Mouse (Mus musculus) midbrain, embryonic 15.5 days (tissue): ENCODE data around the gene Cdkal1. TPM values are rescaled to one million over a fixed set of nuclear protein-coding genes. Genes with fewer than 3 reads are reported as not detected.

Experiments used
- ATAC-seq: fragments of 200-750 bp; cut with Nextera tagmentation; replicated peaks from 2 replicates; pipeline ENCODE4 v1.8.0; 2017; ENCODE audit warnings: moderate TSS enrichment
- H3K27ac ChIP-seq: fragments of 300-500 bp; sonication (generic); 2 replicates; pipeline ENCODE4 v1.5.1; 2015; ENCODE audit warnings: mild to moderate bottlenecking, inconsistent platforms
- H3K27me3 ChIP-seq: fragments of 300-500 bp; sonication (generic); replicated peaks from 2 replicates; pipeline ENCODE4 v1.6.1; 2015; ENCODE audit warnings: inconsistent platforms
- H3K36me3 ChIP-seq: fragments of 300-500 bp; sonication (generic); replicated peaks from 2 replicates; pipeline ENCODE4 v1.6.1; 2015; ENCODE audit warnings: inconsistent platforms
- H3K4me1 ChIP-seq: fragments of 300-500 bp; sonication (generic); 2 replicates; pipeline ENCODE4 v1.6.1; 2015; ENCODE audit warnings: inconsistent platforms
- H3K4me2 ChIP-seq: fragments of 300-500 bp; sonication (generic); 2 replicates; pipeline ENCODE4 v1.6.1; 2015; ENCODE audit warnings: inconsistent platforms, mild to moderate bottlenecking, moderate library complexity
- H3K4me3 ChIP-seq: fragments of 300-500 bp; sonication (generic); 2 replicates; pipeline ENCODE4 v1.5.1; 2015; ENCODE audit warnings: mild to moderate bottlenecking, inconsistent platforms
- H3K9ac ChIP-seq: fragments of 300-500 bp; sonication (generic); 2 replicates; pipeline ENCODE4 v1.6.1; 2015; ENCODE audit warnings: mild to moderate bottlenecking, inconsistent platforms
- H3K9me3 ChIP-seq: fragments of 300-500 bp; sonication (generic); 2 replicates; pipeline ENCODE4 v1.6.1; 2016; ENCODE audit warnings: inconsistent platforms
- WGBS: fragments of 180-500 bp; shearing (Covaris S2); methylation state at CpG from one replicate; pipeline ENCODE4 v1.1.7; 2015; ENCODE audit warnings: mixed read lengths; 5-methylcytosine and 5-hydroxymethylcytosine counted together
- polyA plus RNA-seq: library from polyadenylated mRNA; unstranded; fragments of >200 nt; fragmentation: Nextera tagmentation; extraction: Ambion mirVana; gene quantifications from 2 replicates; pipeline ENCODE4 v1.2.1, GENCODE M21; 2015

Cdkal1 gene
- polyA plus RNA-seq, 1 experiment from 2014 or later, result 21.9 TPM

- peaks cover 13% of the 10 kb centered on the region for H3K4me1 ChIP-seq
- no peak overlapping the region for H3K27ac ChIP-seq
- ATAC-seq, result no peak
- no peaks in the 10 kb centered on the region for H3K36me3 ChIP-seq
- no peak overlapping the region for H3K9ac ChIP-seq
- H3K27me3 ChIP-seq, result no peaks in the 10 kb centered on the region
- H3K9me3 ChIP-seq, result no peaks in the 10 kb centered on the region
- no peak overlapping the region for H3K4me3 ChIP-seq
- H3K4me2 ChIP-seq, result no peak overlapping the region
These were observed 584.0 kb downstream of the Cdkal1 start for GRCm38 (mm10) chr13:29271451-29271850.

DNA sequence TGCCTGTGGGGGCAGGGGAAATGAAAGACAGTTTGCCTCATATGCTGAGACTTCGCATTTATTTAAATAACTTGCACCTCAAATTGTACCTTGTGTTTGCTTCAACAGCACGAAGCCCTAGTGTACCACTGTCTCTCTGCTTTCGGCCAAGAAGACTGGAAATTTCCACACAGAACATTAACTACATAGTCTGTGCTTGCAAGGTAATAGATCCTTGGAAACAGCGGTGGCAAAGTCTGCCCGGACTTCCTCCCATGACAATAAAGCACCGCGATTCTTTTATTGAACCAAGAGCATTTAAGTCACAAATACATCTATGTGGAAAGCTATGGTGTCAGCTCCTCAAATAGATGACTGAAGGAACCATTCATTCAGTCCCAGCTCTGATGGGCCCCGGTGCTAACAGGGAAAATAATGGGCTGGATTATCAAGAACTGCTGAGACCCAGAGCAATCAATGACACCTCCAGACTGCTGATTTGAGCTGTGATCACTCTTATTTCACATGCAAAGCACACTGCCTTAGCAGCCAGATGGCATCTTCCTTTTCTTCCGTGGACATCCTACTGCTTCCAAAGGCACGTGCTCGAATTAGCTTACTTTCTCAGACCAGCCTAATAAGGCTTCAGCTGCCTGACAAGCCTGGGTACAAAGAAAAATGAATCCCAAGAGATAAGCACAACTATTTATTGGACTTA lies 591.3 kb downstream of the Cdkal1 start:
- Histone ChIP-seq H3K9me3 (no peaks in the 10 kb centered on the region), H3K4me3 (no peak overlapping the region), H3K4me1 (peaks cover 6% of the 10 kb centered on the region; the same call in 1 of the 2 replicates), H3K4me2 (no peak overlapping the region), H3K36me3 (no peaks in the 10 kb centered on the region), H3K9ac (no peak overlapping the region), H3K27me3 (no peaks in the 10 kb centered on the region), H3K27ac (0 out of 2 replicates have a peak overlapping the region, but pooled peaks have one; percentile 38)
- WGBS, result 45% methylated on average over 11 of the region's 11 CpGs
- ATAC-seq, result peak; percentile 81

GRCm38 (mm10) chr13:29262164-29262563 lies 593.3 kb downstream of the Cdkal1 start:
- WGBS, result 88% methylated on average over 4 of the region's 4 CpGs
- H3K9ac ChIP-seq, result no peak overlapping the region
- no peak for ATAC-seq
- H3K9me3 ChIP-seq, result no peaks in the 10 kb centered on the region
- H3K4me2 ChIP-seq, result no peak overlapping the region
- H3K4me3 ChIP-seq, result no peak overlapping the region
- H3K27me3 ChIP-seq, result no peaks in the 10 kb centered on the region
- no peak overlapping the region for H3K27ac ChIP-seq
- H3K4me1 ChIP-seq, result peaks cover 6% of the 10 kb centered on the region; the same call in 1 of the 2 replicates
- no peaks in the 10 kb centered on the region for H3K36me3 ChIP-seq

DNA sequence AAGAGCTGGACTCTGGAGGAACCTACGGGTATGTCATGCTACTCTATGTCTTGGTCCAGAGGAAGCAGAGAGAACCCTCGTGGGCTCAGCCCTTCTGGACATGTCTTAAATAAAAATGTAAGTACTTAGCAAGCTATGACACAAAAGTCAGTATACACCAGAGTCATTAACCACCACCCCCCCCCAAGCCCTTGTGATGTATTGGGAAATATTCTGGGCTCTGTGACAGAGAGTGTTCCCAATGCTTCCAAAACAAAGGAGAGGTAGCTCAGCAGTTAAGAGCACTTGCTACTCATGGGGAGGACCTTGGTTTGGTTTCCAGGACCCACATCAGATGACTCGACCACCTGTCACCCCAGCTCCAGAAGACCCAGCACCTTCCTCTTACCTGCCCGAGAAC lies 606.9 kb downstream of the Cdkal1 start:
- Histone ChIP-seq H3K27me3 (no peaks in the 10 kb centered on the region), H3K4me3 (no peak overlapping the region), H3K36me3 (no peaks in the 10 kb centered on the region), H3K4me2 (no peak overlapping the region), H3K27ac (no peak overlapping the region), H3K9ac (no peak overlapping the region), H3K4me1 (no peaks in the 10 kb centered on the region), H3K9me3 (no peaks in the 10 kb centered on the region)
- ATAC-seq, result no peak
- WGBS, result 68% methylated on average over 4 of the region's 4 CpGs

DNA sequence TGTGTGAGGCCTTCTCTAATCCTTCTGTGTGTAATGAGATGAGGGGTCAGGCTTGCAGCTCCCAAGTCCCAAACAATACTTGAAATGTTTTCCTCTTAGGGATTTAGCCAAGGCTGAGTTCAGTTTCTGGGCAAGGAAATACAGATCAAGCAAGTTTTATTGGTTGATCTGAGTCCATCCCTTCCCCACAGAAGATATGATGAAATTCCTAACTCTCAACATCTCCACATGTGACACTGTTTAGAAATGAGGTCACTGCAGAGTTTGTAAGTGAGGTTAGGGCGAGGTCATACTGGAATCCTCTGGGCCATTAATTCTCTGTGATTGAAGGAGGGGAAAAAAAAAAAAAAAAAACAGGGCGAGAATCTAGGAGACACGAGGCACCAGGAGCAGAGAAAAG lies 607.7 kb downstream of the Cdkal1 start:
- no peak overlapping the region for H3K27ac ChIP-seq
- H3K4me2 ChIP-seq, result no peak overlapping the region
- H3K36me3 ChIP-seq, result no peaks in the 10 kb centered on the region
- 65% methylated on average over 3 of the region's 3 CpGs for WGBS
- no peak for ATAC-seq
- H3K27me3 ChIP-seq, result no peaks in the 10 kb centered on the region
- H3K9me3 ChIP-seq, result no peaks in the 10 kb centered on the region
- no peak overlapping the region for H3K9ac ChIP-seq
- no peak overlapping the region for H3K4me3 ChIP-seq
- H3K4me1 ChIP-seq, result no peaks in the 10 kb centered on the region

DNA sequence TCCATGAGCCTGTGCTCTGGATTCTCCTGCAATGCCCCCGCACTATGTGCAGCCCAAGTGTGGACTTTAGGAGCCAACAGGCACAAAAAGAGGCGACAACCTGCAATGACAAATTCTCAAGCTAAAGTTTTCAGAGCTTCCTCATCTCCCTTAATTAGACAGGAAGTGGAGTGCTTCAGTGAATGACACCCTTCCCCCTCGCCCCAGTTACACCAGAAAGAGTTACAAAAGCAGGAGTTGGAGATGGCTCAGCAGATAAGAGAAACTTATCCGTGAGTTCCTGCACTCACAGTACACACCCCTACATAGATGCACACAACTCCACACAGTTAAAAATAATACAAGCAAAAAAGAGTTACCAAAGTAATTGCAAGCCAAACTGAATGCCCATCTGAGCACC lies 620.4 kb downstream of the Cdkal1 start:
- peaks cover 3% of the 10 kb centered on the region; the same call in 1 of the 2 replicates for H3K9me3 ChIP-seq
- H3K27me3 ChIP-seq, result no peaks in the 10 kb centered on the region
- no peak overlapping the region for H3K4me2 ChIP-seq
- no peaks in the 10 kb centered on the region for H3K36me3 ChIP-seq
- H3K4me3 ChIP-seq, result no peak overlapping the region
- H3K4me1 ChIP-seq, result no peaks in the 10 kb centered on the region
- WGBS, result 87% methylated on average over 4 of the region's 4 CpGs
- no peak overlapping the region for H3K9ac ChIP-seq
- H3K27ac ChIP-seq, result no peak overlapping the region
- no peak for ATAC-seq

- no peak for ATAC-seq
- no peak overlapping the region for H3K4me3 ChIP-seq
- no peak overlapping the region for H3K27ac ChIP-seq
- H3K27me3 ChIP-seq, result no peaks in the 10 kb centered on the region
- WGBS, result 85% methylated on average over 4 of the region's 4 CpGs
- no peaks in the 10 kb centered on the region for H3K4me1 ChIP-seq
- H3K9me3 ChIP-seq, result peaks cover 3% of the 10 kb centered on the region; the same call in 1 of the 2 replicates
- H3K4me2 ChIP-seq, result no peak overlapping the region
- no peak overlapping the region for H3K9ac ChIP-seq
- H3K36me3 ChIP-seq, result no peaks in the 10 kb centered on the region
These were observed 621.0 kb downstream of the Cdkal1 start for GRCm38 (mm10) chr13:29234442-29234841.

GRCm38 (mm10) chr13:29233970-29234369 lies 621.5 kb downstream of the Cdkal1 start:
- ATAC-seq, result no peak
- Histone ChIP-seq H3K27me3 (no peaks in the 10 kb centered on the region), H3K4me1 (no peaks in the 10 kb centered on the region), H3K4me3 (no peak overlapping the region), H3K4me2 (no peak overlapping the region), H3K9ac (no peak overlapping the region), H3K9me3 (peaks cover 3% of the 10 kb centered on the region; the same call in 1 of the 2 replicates), H3K36me3 (no peaks in the 10 kb centered on the region), H3K27ac (no peak overlapping the region)
- WGBS, result 84% methylated on average over 11 of the region's 11 CpGs

DNA sequence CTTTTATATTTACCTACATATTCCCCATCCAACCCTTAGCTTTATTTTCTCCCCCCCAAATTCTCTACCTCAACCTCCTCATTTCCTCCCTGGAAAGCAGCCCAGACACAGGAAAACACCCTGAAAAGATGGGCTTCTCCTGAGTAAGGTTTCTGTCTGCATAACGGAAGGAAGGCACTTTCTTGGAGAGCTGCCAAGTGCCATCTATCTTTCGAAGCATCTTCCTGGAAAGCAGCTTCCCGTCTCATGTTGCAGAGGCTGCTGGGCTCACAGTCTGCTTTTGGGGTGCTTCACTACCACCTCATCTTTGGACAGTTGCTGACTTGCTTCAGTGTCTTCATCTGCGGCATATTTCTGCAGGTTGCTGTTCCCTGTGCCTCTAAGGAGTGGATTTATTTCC lies 622.8 kb downstream of the Cdkal1 start:
- H3K4me3 ChIP-seq, result no peak overlapping the region
- no peaks in the 10 kb centered on the region for H3K4me1 ChIP-seq
- ATAC-seq, result no peak
- peaks cover 3% of the 10 kb centered on the region; the same call in 1 of the 2 replicates for H3K9me3 ChIP-seq
- H3K9ac ChIP-seq, result no peak overlapping the region
- no peaks in the 10 kb centered on the region for H3K27me3 ChIP-seq
- no peaks in the 10 kb centered on the region for H3K36me3 ChIP-seq
- no peak overlapping the region for H3K4me2 ChIP-seq
- 50% methylated on average over 4 of the region's 4 CpGs for WGBS
- H3K27ac ChIP-seq, result no peak overlapping the region

- Histone ChIP-seq H3K9ac (no peak overlapping the region), H3K27me3 (no peaks in the 10 kb centered on the region), H3K4me1 (peaks cover 15% of the 10 kb centered on the region), H3K27ac (no peak overlapping the region), H3K4me2 (no peak overlapping the region), H3K36me3 (no peaks in the 10 kb centered on the region), H3K9me3 (no peaks in the 10 kb centered on the region), H3K4me3 (no peak overlapping the region)
- no peak for ATAC-seq
- 83% methylated on average over 5 of the region's 5 CpGs for WGBS
These were observed 630.7 kb downstream of the Cdkal1 start for GRCm38 (mm10) chr13:29224815-29225214.

DNA sequence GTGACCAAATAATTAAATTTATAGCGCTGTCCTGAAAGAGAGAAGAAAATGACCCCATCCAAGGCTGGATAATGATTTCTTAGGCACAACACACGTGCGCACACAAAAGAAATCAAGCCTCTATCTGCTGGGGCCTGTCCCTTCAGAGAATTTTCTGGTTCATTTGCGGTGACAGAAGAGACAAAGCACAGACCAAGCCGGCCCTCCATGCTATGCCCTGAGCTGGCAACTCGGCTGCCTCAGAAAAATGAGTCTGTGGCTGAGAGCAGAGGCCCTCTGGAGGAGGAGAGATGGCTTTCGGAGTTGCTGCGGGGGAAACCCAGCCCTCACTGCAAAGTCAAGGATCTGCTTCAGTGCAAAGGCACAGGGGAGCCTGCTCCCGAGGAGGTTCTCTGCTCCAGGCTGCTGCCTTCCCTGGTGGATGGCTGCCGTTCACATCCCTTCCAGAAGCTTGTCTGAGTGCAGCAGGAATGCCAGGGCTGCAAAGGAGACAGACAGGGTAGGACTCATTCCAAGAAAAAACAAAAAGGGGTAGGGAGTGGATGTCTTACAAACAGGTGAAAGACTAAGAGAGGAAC lies 633.1 kb downstream of the Cdkal1 start:
- Histone ChIP-seq H3K4me2 (0 out of 2 replicates have a peak overlapping the region, but pooled peaks have one; percentile 1), H3K4me3 (no peak overlapping the region), H3K4me1 (peaks cover 15% of the 10 kb centered on the region), H3K9ac (no peak overlapping the region), H3K27ac (peak overlapping the region; percentile 75), H3K9me3 (no peaks in the 10 kb centered on the region), H3K27me3 (no peaks in the 10 kb centered on the region), H3K36me3 (no peaks in the 10 kb centered on the region)
- ATAC-seq, result peak; percentile 86
- WGBS, result 3% methylated on average over 10 of the region's 10 CpGs

DNA sequence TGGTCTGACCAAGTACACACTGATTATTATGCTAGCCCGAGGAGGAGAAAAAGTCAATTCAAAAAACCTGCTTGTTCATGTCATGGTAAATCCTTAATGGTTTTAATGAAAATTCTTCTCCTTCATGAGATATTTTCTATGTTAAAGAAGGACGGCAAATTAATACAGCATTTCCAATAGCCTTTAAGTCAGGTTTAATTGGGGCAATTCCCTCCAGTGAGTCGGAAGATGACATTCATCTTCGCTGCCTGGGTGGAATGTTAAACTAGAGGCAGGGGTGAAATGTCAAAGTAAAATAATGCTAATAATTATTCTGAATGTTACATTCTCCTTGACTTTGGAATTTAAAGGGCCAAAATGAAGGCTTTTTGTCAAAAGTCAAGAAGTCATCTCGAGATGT lies 633.8 kb downstream of the Cdkal1 start:
- Histone ChIP-seq H3K4me2 (no peak overlapping the region), H3K4me1 (peaks cover 15% of the 10 kb centered on the region), H3K36me3 (no peaks in the 10 kb centered on the region), H3K9ac (no peak overlapping the region), H3K27me3 (no peaks in the 10 kb centered on the region), H3K4me3 (no peak overlapping the region), H3K27ac (peak overlapping the region; percentile 49; the same call in 1 of the 2 replicates), H3K9me3 (no peaks in the 10 kb centered on the region)
- no peak; the same call in 1 of the 2 replicates for ATAC-seq
- 19% methylated on average over 5 of the region's 5 CpGs for WGBS
